Mouse (Mus musculus) myocyte (in vitro differentiated cells): Measurements from ENCODE around the gene Gm4981. TPM values are rescaled to one million over a fixed set of nuclear protein-coding genes. Genes with fewer than 3 reads are reported as not detected.

Experiments
- H3K27me3 ChIP-seq: one replicate; pipeline ENCODE4 v1.6.1; 2011; ENCODE audit not compliant: control insufficient read depth, insufficient read depth, insufficient read length
- H3K36me3 ChIP-seq: one replicate; pipeline ENCODE4 v1.6.1; 2011; ENCODE audit not compliant: control insufficient read depth, insufficient read depth
- H3K4me2 ChIP-seq: one replicate; pipeline ENCODE4 v1.6.1; 2011; ENCODE audit warnings: low read depth, control low read depth
- H3K4me3 ChIP-seq: one replicate; pipeline ENCODE4 v1.5.1; 2011; ENCODE audit warnings: mild to moderate bottlenecking, control low read depth, moderate library complexity
- H3K79me2 ChIP-seq: one replicate; pipeline ENCODE4 v1.6.1; 2011; ENCODE audit not compliant: control insufficient read depth, insufficient read depth
- H3ac ChIP-seq: one replicate; pipeline ENCODE4 v1.6.1; 2011; ENCODE audit not compliant: control insufficient read depth, insufficient read length
- CEBPB ChIP-seq: IDR thresholded peaks from 2 replicates; pipeline ENCODE4 v1.6.1; 2011; ENCODE audit warnings: mild to moderate bottlenecking, moderate library complexity; ENCODE audit not compliant: poor library complexity, insufficient read depth, severe bottlenecking
- TCF12 ChIP-seq: IDR thresholded peaks from one replicate; pipeline ENCODE4 v1.6.1; 2011; ENCODE audit warnings: mild to moderate bottlenecking, control low read depth; ENCODE audit not compliant: poor library complexity, insufficient read depth, severe bottlenecking
- USF1 ChIP-seq: IDR thresholded peaks from one replicate; pipeline ENCODE4 v1.6.1; 2011; ENCODE audit warnings: low read depth, mild to moderate bottlenecking, control low read depth, moderate library complexity
- polyA plus RNA-seq: library from polyadenylated mRNA; unstranded; fragments of >200 nt; fragmentation: generic; extraction: Trizol; gene quantifications from one replicate; pipeline ENCODE4 v1.2.1, GENCODE M21; 2012; ENCODE audit warnings: missing spikeins

The Gm4981 gene
- polyA plus RNA-seq, 1 experiment, result not detected

DNA sequence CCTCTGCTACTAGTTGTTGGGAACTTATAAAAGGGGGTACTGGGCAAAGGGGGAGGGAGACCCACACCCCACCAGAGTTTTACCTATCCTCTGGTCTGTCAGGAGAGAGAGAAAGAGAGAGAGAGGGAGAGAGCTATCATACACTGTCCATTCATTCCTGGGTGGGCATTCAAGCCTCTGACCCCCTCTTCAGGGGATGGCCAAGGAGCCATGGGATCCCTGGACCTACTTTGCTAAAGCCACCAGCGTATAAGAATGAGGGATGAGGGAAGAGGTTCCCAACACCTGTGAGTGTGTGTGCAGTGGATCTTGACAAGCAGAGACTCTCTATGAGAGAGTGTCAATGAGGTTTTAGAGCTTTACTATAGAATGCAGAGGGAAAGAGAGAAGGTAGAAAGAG is 30.5 kb downstream of the Gm4981 start:
- TF ChIP-seq CEBPB (no peak), USF1 (no peak), TCF12 (no peak)
- no peaks in the 10 kb centered on the region for H3K27me3 ChIP-seq
- no peak overlapping the region for H3K4me2 ChIP-seq
- H3K79me2 ChIP-seq, result no peaks in the 10 kb centered on the region
- no peaks in the 10 kb centered on the region for H3K36me3 ChIP-seq
- no peak overlapping the region for H3K4me3 ChIP-seq
- H3ac ChIP-seq, result no peak overlapping the region

Other genes with a start within 250 kb of the Gm4981 start
- gene AW822073, start 11.8 kb downstream of the Gm4981 start, polyA plus RNA-seq, result not detected
- not detected for gene Duxf3, start 4.0 kb downstream of the Gm4981 start, polyA plus RNA-seq
- 4.0 TPM for gene Gcc2, start 18.8 kb upstream of the Gm4981 start, polyA plus RNA-seq
- 23.0 TPM for gene Lims1, start 86.8 kb upstream of the Gm4981 start, polyA plus RNA-seq
- gene Ranbp2, start 210.2 kb upstream of the Gm4981 start, polyA plus RNA-seq, result 7.8 TPM